Mouse (Mus musculus) frontal cortex, postnatal 25 days (tissue): ENCODE measurements around the gene Cd44.

Experiments used
- DNase-seq, 2 experiments: peaks; one replicate each; pipeline ENCODE4 v3.0.0; 2022; ENCODE audit warnings: low spot score in 2 of 2

Gene Cd44

DNA sequence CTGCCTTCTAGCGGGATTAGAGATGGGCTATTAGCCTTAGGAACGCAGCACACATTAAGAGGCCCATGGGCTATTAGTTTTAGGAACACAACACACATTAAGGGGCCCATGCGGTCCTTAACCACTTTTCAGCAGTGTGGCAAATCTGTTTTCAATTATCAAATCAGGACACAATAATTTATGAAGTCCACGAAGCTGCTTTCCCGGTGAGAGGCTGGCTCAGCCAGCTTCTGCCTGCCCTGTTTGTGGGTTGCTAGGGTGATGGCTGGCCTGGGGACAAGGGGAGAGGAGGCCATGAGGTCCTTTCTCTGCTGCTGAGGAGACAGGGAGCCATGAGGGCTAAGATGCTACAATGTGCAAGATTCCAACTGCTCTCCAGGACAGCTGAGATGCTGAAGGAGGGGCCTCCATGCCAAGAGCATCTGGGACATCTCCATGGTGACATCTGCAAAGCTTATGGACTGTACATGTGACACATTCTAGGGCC, 81.2 kb downstream of the Cd44 start:
- DNase-seq, result no peak

DNA sequence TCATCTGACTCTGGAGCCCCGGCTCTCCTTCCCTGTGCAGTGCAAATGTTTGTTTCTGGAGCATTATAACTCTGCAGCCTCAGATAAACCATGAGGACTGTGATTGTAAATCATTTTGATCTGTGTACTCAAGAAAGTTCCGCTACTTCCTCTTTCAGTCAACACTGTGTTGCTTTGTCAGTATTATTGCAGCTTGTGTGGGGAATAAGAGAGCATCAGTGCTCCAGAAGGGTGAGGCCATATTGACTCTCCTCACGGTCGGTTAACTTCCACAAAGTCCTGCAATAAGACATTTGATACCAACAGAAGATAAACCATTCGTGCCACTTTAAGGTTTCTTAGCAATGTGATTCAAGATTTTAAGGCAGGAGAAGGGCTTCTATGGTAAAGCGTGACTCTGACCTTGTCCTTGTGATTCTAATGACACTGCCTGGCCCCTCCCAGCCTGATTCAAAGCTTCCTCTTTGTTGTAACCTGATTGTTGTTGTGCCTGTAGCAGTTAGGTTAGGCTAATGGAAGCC, 86.1 kb downstream of the Cd44 start:
- no peak for DNase-seq

DNA sequence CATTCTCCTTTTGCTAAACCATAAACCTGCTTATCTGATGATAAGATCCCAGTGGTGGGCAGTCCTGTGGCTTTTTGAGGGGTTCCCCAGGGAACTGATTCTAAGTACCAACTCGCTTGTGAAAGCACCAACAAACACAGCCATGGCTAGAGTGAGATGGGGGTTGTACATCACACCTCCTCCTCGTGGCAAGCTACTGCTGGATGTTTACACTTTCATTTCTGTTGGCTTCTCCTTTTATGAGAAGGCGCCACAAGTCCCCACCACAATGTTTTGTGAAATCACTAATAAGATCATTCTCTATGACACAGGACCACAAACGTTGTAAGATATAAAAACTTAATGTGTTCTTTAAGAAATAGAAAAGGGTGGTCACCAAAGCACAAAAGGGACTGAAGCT, 88.7 kb downstream of the Cd44 start:
- DNase-seq, result no peak

DNA sequence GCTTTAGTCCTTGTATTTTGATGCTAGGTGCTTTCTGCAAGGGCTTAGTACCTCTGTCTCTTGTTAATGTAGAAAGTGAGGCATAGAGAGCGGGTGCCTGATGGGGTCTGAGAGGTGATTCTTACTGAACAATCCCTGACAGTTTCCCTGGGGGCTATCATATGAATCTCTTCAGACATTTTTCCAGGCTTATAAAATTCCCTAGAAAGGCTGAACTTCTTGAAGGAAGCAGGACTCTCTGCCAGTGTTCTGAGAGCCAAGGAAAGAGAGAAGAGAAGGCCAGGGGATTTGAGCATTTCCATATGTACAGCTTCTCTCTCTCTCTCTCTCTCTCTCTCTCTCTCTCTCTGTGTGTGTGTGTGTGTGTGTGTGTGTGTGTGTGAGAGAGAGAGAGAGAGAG, 92.0 kb downstream of the Cd44 start:
- no peak for DNase-seq

DNA sequence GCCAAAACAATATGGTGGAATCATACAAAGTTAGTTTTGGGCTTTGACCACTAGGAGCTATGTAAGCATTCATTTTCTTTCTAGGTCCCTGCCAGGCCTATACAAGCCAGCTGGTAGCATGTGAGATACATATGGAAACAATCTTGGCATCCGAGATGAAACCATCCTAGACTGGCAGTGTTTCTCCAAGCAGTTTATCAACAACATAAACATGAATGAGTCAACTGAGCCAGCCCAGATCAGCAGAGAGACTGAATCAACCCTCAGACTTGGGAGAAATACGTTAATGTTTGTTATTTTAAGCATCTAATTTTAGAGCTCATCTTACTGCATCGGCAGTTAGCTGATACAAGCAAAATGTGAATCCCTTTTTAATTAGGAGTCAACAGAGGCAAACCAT, 93.8 kb downstream of the Cd44 start:
- no peak for DNase-seq

DNA sequence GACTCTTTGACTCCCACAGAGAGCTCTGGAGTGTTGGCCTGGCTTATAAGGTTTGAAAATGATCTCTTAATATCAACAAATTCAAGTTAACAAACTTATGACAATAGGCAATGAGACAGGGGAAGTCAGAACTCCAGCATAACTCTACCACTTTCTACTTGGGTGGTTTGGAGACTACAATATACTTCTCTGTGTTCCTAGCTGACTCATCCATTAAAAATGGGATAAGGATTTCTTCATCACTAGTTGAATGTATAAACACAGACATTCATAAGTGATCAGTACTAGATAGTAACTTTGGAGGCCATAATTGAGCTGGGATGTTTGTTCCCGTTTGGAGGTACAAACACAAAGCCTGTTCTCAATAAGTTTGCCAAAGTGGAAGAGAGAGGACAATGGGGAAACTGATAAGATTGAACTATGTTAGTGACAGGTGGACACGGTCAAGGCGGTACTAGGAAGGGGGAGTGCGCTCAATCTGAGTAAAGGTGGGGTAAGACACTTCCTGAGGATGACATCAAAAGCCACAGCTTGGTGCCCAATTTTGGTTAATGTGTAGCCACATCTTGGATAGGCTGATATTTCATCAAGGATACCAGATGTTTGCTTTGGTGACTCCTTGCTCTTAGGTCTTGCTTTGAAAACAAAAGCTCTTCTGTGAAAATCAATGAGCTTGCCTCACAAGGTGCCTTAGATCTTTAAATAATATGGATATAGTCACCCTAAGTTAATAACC, 95.5 kb downstream of the Cd44 start:
- DNase-seq, result no peak

DNA sequence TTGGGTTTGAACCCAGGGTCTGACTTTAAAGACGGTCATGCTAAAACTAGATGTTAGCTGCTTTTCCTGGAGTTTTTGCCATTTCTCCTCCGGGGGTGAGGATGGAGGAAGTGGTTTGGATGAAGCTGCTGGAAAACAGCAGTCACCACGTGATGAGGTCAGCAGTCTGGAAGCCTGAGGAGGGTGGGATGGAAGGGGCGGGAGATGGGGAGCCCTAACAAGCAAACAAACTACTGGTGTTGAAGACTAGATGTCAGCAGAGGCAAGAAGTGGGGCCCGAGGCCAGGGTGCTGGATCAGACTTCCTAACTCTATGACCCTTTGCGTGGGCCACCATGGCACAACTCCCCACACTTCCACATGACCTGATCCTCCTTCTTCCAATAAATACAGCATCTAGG, 96.2 kb downstream of the Cd44 start:
- no peak for DNase-seq

DNA sequence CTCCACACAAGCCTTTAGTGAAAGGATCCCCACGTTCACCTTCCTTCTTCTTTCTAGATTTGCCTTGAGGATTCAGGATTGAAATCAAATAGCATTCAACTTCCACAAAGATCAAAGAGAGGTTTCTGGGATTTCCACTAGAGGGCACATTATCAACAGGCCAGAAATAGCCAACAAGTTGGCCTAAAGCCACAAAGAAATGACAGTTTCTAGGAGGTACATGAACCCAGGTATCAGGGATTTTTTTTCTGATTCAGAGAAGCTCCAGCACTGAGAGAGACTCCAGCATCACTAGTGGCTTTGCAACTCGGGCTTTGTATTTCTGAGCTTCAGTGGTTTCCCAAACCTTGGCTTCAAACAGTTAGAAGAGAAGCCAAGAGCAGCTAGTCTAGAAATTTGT, 97.4 kb downstream of the Cd44 start:
- no peak for DNase-seq

DNA sequence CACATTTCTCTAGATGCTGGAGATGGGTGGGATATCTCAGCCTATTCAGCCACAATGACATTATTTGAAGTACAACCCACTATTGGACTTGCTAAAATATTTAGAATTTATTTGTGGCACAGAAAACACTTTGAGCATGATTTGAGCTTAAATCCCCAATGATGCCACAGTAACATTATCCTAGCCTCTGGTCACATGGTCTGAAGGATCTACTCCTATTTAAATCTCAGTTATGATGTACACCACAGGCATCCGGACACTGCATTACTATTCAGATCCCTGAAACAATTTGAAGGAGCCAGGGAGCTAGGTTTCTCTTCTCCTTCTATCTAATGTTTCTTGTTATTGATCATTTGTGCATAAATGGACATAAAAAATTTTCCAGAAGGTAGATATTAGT, 99.6 kb downstream of the Cd44 start:
- DNase-seq, result no peak

DNA sequence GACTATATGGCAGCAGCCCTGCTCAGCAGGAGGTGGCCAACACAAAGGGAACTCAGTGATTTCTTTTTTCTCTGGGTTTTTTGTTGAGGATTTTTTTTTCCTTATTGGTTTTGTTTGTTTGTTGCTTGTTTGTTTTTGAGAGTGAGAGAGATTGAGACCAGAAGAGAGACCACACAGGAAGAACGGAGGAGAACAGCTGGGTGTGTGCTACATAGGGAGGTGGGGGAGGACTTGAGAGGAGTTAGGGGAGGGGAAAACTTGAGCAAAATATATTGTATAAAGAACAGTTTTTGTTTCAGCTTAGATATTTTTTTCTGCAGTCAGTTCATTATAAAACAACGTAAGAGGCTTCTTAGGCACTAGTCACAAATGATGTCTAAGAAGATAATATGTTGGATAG, 103.3 kb downstream of the Cd44 start:
- no peak for DNase-seq

DNA sequence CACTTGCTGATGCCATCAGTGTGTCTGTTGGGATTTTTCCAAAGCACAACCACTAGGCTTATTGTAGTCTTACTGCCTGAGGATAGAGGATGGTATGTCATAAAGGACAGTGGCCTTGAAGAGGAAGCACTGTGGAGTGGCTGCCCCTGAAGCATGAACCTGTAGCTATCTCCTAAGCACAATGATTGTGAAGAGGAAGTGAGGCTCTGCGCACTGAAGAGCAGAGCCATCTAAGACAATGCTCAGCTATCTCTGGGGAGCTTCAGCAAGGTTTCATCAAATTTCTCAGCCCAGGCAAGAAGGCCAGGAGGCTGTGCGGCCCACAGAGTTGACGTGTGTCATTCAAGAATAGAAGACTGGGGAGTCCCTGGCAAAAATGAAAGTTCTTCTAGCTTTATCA, 106.4 kb downstream of the Cd44 start:
- DNase-seq, result no peak

DNA sequence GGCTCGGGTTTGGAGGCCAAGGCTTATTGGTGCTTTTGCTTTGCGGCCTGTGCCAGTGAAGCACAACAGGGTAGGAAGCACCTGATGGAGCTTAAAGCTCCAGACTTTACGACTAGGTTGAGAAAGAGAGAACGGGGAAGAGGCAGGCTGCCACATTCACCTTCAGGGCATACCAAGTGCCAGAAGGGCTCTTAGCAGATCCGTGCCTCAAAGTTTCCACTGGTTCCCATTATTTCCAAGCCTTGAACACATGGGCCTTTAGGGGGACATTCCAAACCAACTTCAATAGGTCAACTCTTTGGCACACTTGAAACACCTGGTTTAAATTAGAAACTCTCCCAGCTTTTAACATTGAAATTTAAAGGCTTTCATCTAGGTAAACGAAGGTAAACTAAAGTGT, 108.7 kb downstream of the Cd44 start:
- DNase-seq, result no peak

DNA sequence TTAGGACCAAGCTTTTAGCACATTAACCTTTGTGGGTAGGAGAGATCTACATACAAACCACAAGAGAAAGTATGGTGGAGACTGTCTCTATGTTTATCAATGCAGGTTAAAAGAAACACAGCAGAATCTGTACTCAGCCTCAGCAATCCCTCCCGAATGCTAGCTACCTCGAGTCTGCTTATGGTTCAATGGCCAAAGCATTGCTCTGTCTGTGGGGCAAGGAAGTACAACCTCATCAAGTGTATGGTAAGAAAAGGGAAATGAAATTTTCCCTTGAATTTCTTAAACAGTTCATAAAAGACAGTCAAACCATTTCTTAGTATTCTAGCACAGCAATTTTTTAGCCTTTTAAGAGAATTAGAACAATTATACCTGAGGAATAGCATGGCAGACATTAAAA, 109.8 kb downstream of the Cd44 start:
- no peak for DNase-seq

DNA sequence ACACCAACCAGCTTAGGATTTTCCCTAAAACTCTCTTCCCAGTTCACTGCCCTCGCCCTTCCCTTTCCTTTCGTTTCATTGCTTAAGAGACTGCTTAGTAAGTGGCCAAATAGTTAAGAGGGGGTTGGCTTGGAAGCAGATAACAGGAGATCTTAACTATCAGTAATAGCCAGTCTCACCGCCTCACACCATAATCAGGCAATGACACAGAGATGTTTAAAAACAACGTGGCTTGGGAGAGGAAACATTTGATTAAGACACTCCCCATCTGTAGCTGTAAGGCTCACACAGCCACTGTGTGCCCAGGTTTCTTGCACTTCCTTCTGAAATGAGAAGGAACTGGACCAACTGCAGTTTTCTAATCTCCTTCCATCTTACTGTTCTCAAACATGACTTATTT, 115.8 kb downstream of the Cd44 start:
- DNase-seq, result no peak

DNA sequence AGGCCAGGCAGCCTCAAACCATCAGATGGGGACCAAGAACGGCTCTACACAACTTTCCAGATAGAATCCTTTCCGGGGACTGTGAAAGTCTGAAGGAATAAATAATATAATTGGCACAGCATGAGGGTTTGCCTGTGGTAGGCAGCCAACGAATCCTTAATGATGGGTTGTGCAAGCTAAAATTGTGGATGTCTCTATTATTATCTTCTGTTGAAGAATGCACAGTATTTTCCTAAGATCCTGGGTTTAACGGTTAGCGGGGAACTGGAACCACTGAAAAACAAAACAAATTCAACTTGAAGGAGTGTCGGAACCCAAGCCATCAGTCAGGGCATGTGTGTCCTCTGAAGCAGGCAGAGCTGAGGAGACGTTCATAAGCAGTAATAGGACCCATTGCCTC, 118.7 kb downstream of the Cd44 start:
- DNase-seq, result no peak

DNA sequence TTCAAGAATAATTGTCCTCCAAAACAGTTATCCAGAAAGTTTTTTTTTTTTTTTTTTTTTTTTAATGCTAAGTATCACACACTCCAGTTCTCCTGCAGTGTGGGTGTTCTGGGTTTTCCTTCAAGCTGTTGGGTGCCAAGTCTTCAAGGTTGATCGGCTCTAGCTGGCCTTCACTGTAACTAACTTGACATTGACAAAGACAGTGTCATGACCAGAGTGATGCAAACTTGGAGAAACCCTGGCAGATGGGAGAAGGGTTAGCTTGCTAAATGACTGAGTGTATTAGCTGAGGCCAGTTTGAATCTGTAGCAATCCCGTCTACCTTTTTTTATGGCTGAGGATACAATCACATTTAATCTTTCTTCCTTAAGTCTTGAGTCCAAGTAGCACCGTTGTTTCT, 123.3 kb downstream of the Cd44 start:
- DNase-seq, result no peak

DNA sequence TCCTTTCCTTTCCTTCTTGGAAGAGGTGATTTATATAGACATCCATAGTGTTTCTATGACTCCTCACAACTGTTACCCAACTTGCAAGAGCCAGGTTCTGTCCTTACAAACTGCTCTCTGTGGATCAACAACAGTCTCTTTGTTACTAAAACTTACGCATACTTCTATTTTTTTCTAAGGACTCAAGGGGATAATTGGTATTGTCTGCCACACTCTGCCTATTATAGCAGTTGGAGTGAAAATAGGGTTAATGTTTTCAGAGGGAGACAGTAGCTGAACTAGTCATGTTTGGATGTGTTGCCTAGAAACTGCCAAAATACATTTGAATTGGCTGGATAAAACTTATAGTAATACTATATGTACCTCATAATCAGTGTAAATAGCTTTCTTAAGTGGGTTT, 125.9 kb downstream of the Cd44 start:
- no peak for DNase-seq

DNA sequence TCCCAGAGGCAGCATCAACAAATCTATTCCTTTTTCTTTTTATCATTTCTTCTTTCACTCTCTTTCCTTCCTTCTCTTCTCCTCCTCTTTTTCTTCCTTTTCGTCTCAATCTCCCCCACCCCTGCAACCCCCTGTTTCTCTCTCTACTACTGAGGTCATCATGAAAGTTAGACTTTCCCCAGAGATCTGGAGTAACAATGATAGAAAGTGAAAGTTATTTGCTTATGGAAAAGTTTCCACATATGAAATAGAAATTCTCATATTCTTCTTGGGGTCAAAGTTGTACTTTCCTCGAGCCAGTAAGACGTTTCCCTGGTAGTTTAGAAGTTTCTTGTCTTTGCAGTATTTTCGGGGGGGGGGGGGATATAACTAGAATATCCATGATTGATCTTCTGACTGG, 126.8 kb downstream of the Cd44 start:
- no peak for DNase-seq

DNA sequence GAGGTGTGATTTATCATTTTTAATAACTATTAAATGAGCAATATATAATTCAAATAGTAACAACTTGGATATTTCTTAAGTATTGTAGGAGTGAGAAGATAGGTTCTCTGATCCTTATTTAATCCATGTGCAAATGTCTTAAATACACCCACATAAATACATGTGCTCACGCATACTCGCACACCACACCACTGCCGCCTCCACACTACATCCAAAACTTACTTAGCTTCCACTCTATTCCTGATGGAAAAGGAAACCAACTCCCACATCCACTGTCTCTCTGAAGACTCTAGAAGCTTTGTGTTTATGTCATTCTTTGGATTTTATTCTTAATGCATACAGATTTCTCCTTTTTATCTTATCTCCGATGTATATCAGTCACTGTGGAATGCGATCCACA, 129.2 kb downstream of the Cd44 start:
- DNase-seq, result no peak

DNA sequence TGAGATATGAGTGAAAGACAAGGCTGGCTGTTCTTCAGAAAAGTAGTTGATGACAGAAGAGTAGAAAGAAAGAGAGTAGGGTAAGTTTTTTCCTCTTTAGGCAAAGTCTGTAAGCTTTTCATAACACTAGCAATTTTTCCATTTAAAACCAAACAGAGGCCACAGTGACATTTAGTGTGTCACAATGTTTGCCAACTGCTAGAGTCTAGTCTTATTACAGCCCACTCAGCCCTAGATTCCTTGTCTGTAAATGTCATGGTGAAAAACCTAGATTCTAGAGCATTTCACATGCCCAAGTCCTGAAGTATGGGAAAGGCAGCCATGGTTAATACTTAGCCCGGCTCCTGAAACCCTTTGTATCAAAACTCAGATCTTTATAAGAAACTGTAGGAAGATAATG, 130.2 kb downstream of the Cd44 start:
- DNase-seq, result no peak

DNA sequence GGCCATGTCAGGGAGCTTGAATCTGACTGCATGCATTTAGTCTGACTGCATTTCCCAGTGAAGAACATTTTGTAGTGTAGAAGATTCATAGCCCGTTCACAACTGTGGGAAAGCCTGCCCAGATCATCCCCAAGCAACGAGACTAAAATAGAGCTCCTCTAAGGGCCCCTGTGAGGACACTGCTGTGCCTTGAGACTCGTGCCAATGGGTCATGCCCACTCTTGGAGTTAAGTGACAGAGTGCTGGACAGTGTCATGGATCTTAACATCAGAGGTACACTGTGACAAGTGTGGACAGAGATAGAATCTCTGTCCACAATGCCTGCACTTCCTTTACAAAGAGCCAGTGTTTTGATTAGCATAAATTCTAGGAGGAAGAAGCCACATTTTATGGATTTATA, 133.2 kb downstream of the Cd44 start:
- no peak for DNase-seq

DNA sequence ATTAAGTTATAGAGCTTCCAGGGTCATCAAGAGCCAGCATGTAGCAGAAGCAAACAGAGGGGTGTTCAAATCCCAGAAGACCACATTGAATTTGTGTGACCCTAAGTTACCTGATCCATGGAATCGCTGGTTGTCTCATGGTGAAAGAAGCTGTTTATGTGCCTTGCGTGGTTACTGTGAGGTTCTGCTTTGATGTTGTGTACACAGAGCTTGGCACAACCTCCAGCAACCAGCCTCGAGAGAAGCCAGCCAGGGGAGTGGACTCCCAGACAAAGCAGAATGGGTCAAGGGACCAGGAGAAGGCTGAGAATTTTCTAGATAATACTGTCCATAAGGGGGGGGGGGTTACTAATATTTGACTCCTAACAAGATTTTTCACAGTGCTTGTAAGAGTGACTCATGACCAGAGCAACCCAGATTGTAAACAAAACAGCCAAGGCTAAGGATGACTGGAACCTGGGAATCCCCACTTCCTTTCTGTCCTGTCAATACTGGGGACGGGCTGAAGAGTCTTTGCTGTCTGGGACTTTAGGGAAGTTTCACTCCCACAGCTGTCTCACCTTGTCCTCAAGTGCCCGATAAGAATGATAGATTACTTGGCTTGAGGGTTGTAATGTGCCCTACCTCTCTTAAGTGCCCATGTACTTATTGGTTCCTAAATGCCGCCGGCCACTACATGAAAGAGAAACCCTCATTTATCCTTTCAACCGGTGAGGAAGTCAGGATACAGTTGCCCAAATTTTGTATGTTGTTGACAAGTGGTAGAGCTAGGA, 136.7 kb downstream of the Cd44 start:
- DNase-seq, result no peak

DNA sequence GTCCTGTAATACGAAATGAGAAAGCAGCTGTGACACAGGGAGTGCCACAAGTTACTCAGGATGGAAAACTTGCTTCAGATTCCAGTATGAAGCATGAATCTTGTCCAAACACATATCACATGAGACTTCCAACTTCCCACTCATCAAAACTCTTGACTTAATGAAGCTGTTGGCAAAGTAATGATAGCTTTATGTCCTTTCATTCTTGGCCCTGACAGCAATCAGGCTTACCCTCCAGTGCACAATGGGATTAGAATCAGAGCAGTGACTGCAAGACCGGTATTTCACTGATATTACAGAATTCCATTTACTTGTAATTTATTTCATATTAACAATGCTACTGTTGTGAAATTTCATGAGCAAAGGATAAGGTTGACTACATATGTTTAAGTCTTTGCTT, 137.5 kb downstream of the Cd44 start:
- no peak for DNase-seq
